Mouse (Mus musculus) limb, embryonic 13.5 days (tissue): ENCODE measurements at regions not wholly inside any gene's neighbourhood (a gene's known extent, or its start where the extent isn't known, plus 50 kb on each side); places are given as distances from the start of the nearest gene placed in this dataset.

Experiments used
- ATAC-seq: fragments of 200-750 bp; cut with Nextera tagmentation; 2 replicates; pipeline ENCODE4 v1.8.0; 2017; ENCODE audit warnings: low read depth, moderate number of reproducible peaks, moderate TSS enrichment; ENCODE audit not compliant: low FRiP score
- H3K27ac ChIP-seq: fragments of 300-500 bp; sonication (generic); 2 replicates; pipeline ENCODE4 v1.5.1; 2015; ENCODE audit warnings: inconsistent platforms, mild to moderate bottlenecking, moderate library complexity
- H3K27me3 ChIP-seq: fragments of 300-500 bp; sonication (generic); 2 replicates; pipeline ENCODE4 v1.6.1; 2015; ENCODE audit warnings: mild to moderate bottlenecking, inconsistent platforms
- H3K36me3 ChIP-seq: fragments of 300-500 bp; sonication (generic); 2 replicates; pipeline ENCODE4 v1.6.1; 2015; ENCODE audit warnings: inconsistent platforms, mild to moderate bottlenecking, moderate library complexity
- H3K4me1 ChIP-seq: fragments of 300-500 bp; sonication (generic); 2 replicates; pipeline ENCODE4 v1.6.1; 2015; ENCODE audit warnings: inconsistent platforms
- H3K4me2 ChIP-seq: fragments of 300-500 bp; sonication (generic); replicated peaks from 2 replicates; pipeline ENCODE4 v1.6.1; 2015; ENCODE audit warnings: inconsistent platforms, mild to moderate bottlenecking, moderate library complexity
- H3K4me3 ChIP-seq: fragments of 300-500 bp; sonication (generic); 2 replicates; pipeline ENCODE4 v1.5.1; 2015; ENCODE audit warnings: moderate library complexity, mild to moderate bottlenecking, inconsistent platforms
- H3K9ac ChIP-seq: fragments of 300-500 bp; sonication (generic); 2 replicates; pipeline ENCODE4 v1.6.1; 2015; ENCODE audit warnings: mild to moderate bottlenecking, inconsistent platforms
- H3K9me3 ChIP-seq: fragments of 300-500 bp; sonication (generic); 2 replicates; pipeline ENCODE4 v1.6.1; 2016; ENCODE audit warnings: inconsistent platforms
- WGBS: fragments of 180-500 bp; shearing (Covaris S2); methylation state at CpG from one replicate; pipeline ENCODE4 v1.1.7; 2015; 5-methylcytosine and 5-hydroxymethylcytosine counted together

DNA sequence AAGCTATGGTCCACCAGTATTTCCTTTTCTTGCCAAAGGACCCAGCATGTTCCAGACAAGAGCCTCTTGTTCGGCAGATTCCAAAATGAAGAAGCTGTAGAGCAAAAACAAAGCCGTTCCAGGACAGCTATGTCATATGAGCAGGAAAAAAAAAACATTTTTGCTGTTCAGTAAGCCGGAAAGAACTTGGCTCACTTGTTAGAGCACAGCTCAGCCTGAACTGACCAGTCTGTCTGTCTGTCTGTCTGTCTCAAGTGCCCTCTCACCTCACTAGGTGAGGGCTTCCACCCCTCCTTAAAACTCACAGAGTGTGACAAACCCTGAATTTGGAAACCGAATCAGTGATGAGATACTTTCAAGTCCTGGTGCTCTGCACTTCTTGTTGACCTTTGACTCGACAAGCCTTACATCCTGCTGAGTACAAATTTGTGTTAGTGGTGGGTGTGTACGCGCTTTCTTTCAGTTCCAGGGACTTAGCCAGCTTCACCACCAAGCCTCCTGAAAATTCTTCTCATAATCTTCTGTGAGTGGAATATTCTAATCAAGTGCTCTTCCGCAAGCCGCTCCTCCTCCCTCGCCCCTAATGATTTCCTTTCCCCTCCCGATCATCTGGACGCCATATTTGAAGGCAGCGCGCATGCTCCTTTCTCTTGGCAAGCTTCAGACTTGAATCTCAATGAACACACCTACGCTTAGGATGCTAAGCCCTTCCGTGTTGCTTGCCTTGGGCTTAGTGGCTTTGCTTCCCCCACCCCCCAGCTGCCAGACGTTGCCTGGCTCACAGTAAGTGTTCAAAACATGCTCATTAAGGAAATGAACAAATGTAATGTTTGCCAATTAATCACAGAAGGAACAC lies 560.9 kb downstream of the Tox3 start:
- Histone ChIP-seq H3K4me1 (peaks cover 18% of the 10 kb centered on the region; the same call in 1 of the 2 replicates), H3K9me3 (no peaks in the 10 kb centered on the region), H3K27ac (no peak overlapping the region), H3K9ac (no peak overlapping the region), H3K27me3 (peaks cover 65% of the 10 kb centered on the region), H3K36me3 (no peaks in the 10 kb centered on the region), H3K4me3 (peak overlapping the region; percentile 28), H3K4me2 (peak overlapping the region; percentile 51)
- ATAC-seq: no peak
- WGBS: 37% methylated on average over 17 of the region's 17 CpGs

DNA sequence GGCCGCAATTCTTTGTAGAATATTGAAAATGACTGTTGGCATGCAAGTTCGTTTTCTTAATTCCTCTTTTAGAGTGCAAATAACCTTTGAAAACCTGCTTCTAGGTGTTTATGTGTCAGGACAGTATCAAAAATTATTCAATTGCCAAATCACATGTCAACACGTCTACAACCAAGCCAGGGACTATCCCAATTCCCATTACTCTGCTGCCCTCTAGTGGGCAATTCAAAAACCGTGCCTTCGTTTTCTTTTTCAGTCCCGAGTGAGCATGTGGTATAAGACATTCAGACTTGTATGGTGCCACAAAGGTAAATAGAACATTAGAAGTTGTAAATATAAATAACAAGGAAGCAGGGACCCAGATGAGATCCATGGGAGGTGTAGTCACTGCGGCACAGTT lies 563.1 kb downstream of the Tox3 start:
- no peak overlapping the region for H3K27ac ChIP-seq
- H3K27me3 ChIP-seq: peaks cover 88% of the 10 kb centered on the region
- no peaks in the 10 kb centered on the region for H3K9me3 ChIP-seq
- WGBS: 11% methylated on average over 7 of the region's 7 CpGs
- H3K4me3 ChIP-seq: no peak overlapping the region
- H3K36me3 ChIP-seq: no peaks in the 10 kb centered on the region
- no peak overlapping the region for H3K4me2 ChIP-seq
- H3K9ac ChIP-seq: no peak overlapping the region
- H3K4me1 ChIP-seq: peaks cover 18% of the 10 kb centered on the region; the same call in 1 of the 2 replicates
- ATAC-seq: 0 out of 2 replicates have a peak, but pooled peaks have one; percentile 11

DNA sequence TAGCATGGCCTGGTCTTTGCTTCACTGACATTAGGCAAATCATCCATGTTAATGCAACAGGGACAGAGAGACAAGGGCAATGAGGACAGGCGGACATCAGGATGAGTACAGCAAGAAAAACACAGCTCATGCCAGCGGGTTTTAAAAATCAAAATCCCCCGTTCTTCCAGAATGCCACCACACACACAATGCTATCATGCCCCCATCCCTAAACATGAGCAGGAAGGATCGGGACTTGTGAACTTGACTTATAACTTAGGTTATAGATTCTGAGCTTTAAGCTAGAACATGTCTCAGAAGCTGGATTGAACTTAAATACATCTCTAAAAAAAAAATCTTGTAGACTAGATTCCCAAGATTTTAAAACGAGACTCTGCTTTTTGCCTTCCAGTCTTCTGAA lies 564.8 kb downstream of the Tox3 start:
- Histone ChIP-seq H3K27me3 (peaks cover 94% of the 10 kb centered on the region), H3K4me1 (peaks cover 18% of the 10 kb centered on the region; the same call in 1 of the 2 replicates), H3K4me3 (no peak overlapping the region), H3K36me3 (no peaks in the 10 kb centered on the region), H3K9ac (no peak overlapping the region), H3K27ac (no peak overlapping the region), H3K4me2 (no peak overlapping the region), H3K9me3 (no peaks in the 10 kb centered on the region)
- WGBS: 82% methylated on average over 5 of the region's 5 CpGs
- no peak for ATAC-seq

GRCm38 (mm10) chr8:89766387-89766786 lies 581.8 kb downstream of the Tox3 start:
- Histone ChIP-seq H3K4me1 (peaks cover 14% of the 10 kb centered on the region), H3K27ac (no peak overlapping the region), H3K9ac (no peak overlapping the region), H3K4me2 (no peak overlapping the region), H3K27me3 (peaks cover 59% of the 10 kb centered on the region), H3K9me3 (no peaks in the 10 kb centered on the region), H3K4me3 (no peak overlapping the region), H3K36me3 (no peaks in the 10 kb centered on the region)
- WGBS: 74% methylated on average over 4 of the region's 4 CpGs
- no peak for ATAC-seq

DNA sequence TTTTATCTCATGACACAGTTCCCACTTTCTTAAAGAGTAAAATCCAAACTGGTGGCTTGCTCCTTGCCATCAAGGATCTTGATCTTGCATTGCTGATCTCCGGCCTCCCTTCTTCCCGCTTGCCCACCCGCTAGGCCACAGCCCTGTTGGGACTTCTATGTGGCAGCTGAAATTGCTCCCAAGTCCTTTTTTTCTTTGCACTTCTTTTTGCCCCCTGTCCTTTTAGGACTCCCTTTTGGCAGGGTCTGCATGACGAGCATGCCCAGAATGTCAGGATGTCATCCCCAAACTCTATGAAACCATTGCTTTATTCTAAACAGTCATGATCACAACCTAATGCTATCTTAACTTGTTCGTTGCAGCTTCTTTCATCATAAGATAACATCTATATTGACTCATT lies 588.6 kb downstream of the Tox3 start:
- 87% methylated on average over 5 of the region's 5 CpGs for WGBS
- H3K27me3 ChIP-seq: peaks cover 43% of the 10 kb centered on the region
- no peak overlapping the region for H3K27ac ChIP-seq
- peaks cover 16% of the 10 kb centered on the region; the same call in 1 of the 2 replicates for H3K4me1 ChIP-seq
- H3K4me2 ChIP-seq: no peak overlapping the region
- H3K4me3 ChIP-seq: no peak overlapping the region
- ATAC-seq: no peak
- no peak overlapping the region for H3K9ac ChIP-seq
- no peaks in the 10 kb centered on the region for H3K9me3 ChIP-seq
- no peaks in the 10 kb centered on the region for H3K36me3 ChIP-seq

GRCm38 (mm10) chr8:89758695-89759094 lies 589.4 kb downstream of the Tox3 start:
- H3K27ac ChIP-seq: no peak overlapping the region
- WGBS: 25% methylated on average over 10 of the region's 10 CpGs
- peaks cover 16% of the 10 kb centered on the region; the same call in 1 of the 2 replicates for H3K4me1 ChIP-seq
- ATAC-seq: no peak
- no peak overlapping the region for H3K4me3 ChIP-seq
- no peaks in the 10 kb centered on the region for H3K36me3 ChIP-seq
- H3K9ac ChIP-seq: no peak overlapping the region
- peaks cover 46% of the 10 kb centered on the region for H3K27me3 ChIP-seq
- H3K9me3 ChIP-seq: no peaks in the 10 kb centered on the region
- 0 out of 2 replicates have a peak overlapping the region, but pooled peaks have one; percentile 11 for H3K4me2 ChIP-seq

GRCm38 (mm10) chr8:89755951-89756350 lies 592.2 kb downstream of the Tox3 start:
- Histone ChIP-seq H3K4me1 (peaks cover 18% of the 10 kb centered on the region; the same call in 1 of the 2 replicates), H3K4me3 (no peak overlapping the region), H3K27ac (no peak overlapping the region), H3K36me3 (no peaks in the 10 kb centered on the region), H3K27me3 (peaks cover 41% of the 10 kb centered on the region), H3K4me2 (no peak overlapping the region), H3K9me3 (no peaks in the 10 kb centered on the region), H3K9ac (no peak overlapping the region)
- ATAC-seq: no peak
- WGBS: 35% methylated on average over 3 of the region's 3 CpGs

- 67% methylated on average over 3 of the region's 3 CpGs for WGBS
- no peak for ATAC-seq
- no peaks in the 10 kb centered on the region for H3K36me3 ChIP-seq
- no peak overlapping the region for H3K27ac ChIP-seq
- 0 out of 2 replicates have a peak, but pooled peaks cover 6% of the 10 kb centered on the region for H3K4me1 ChIP-seq
- no peak overlapping the region for H3K4me3 ChIP-seq
- H3K4me2 ChIP-seq: no peak overlapping the region
- no peaks in the 10 kb centered on the region for H3K9me3 ChIP-seq
- H3K9ac ChIP-seq: no peak overlapping the region
- H3K27me3 ChIP-seq: peaks cover 16% of the 10 kb centered on the region
Observed at GRCm38 (mm10) chr8:89751201-89751600, 596.9 kb downstream of the Tox3 start.

- peaks cover 3% of the 10 kb centered on the region for H3K27me3 ChIP-seq
- H3K4me1 ChIP-seq: peaks cover 21% of the 10 kb centered on the region
- no peaks in the 10 kb centered on the region for H3K36me3 ChIP-seq
- no peak overlapping the region for H3K4me3 ChIP-seq
- no peak for ATAC-seq
- H3K9ac ChIP-seq: no peak overlapping the region
- no peak overlapping the region for H3K27ac ChIP-seq
- H3K9me3 ChIP-seq: no peaks in the 10 kb centered on the region
- WGBS: 78% methylated on average over 4 of the region's 4 CpGs
- no peak overlapping the region for H3K4me2 ChIP-seq
Observed at GRCm38 (mm10) chr8:89747726-89748125, 600.4 kb downstream of the Tox3 start.

- ATAC-seq: no peak
- WGBS: 68% methylated on average over 11 of the region's 11 CpGs
- no peaks in the 10 kb centered on the region for H3K9me3 ChIP-seq
Observed at GRCm38 (mm10) chr8:89744267-89745028, 603.7 kb downstream of the Tox3 start.

GRCm38 (mm10) chr8:89738657-89739056 lies 609.5 kb downstream of the Tox3 start:
- WGBS: 81% methylated on average over 3 of the region's 3 CpGs
- H3K4me3 ChIP-seq: no peak overlapping the region
- H3K36me3 ChIP-seq: no peaks in the 10 kb centered on the region
- no peaks in the 10 kb centered on the region; the same call in 1 of the 2 replicates for H3K4me1 ChIP-seq
- no peak overlapping the region for H3K27ac ChIP-seq
- H3K4me2 ChIP-seq: no peak overlapping the region
- no peaks in the 10 kb centered on the region for H3K9me3 ChIP-seq
- no peak overlapping the region for H3K9ac ChIP-seq
- ATAC-seq: no peak
- H3K27me3 ChIP-seq: peaks cover 17% of the 10 kb centered on the region; the same call in 1 of the 2 replicates

More at GRCm38 (mm10) chr8:89744267-89745028, 603.7 kb downstream of the Tox3 start:
- peaks cover 16% of the 10 kb centered on the region for H3K4me1 ChIP-seq
- peaks cover 5% of the 10 kb centered on the region; the same call in 1 of the 2 replicates for H3K27me3 ChIP-seq
- no peaks in the 10 kb centered on the region for H3K36me3 ChIP-seq
- no peak overlapping the region for H3K9ac ChIP-seq
- no peak overlapping the region for H3K27ac ChIP-seq
- no peak overlapping the region for H3K4me2 ChIP-seq
- H3K4me3 ChIP-seq: no peak overlapping the region

GRCm38 (mm10) chr8:89737636-89738035 lies 610.5 kb downstream of the Tox3 start:
- ATAC-seq: no peak
- no peak overlapping the region for H3K9ac ChIP-seq
- H3K4me3 ChIP-seq: no peak overlapping the region
- no peak overlapping the region for H3K4me2 ChIP-seq
- H3K36me3 ChIP-seq: no peaks in the 10 kb centered on the region
- 86% methylated on average over 1 of the region's 1 CpGs for WGBS
- no peaks in the 10 kb centered on the region; the same call in 1 of the 2 replicates for H3K4me1 ChIP-seq
- peaks cover 19% of the 10 kb centered on the region; the same call in 1 of the 2 replicates for H3K27me3 ChIP-seq
- no peaks in the 10 kb centered on the region for H3K9me3 ChIP-seq
- H3K27ac ChIP-seq: no peak overlapping the region
